Comparison of ENCODE assay signal across 45 mouse cellular contexts in the genomic region with DNA sequence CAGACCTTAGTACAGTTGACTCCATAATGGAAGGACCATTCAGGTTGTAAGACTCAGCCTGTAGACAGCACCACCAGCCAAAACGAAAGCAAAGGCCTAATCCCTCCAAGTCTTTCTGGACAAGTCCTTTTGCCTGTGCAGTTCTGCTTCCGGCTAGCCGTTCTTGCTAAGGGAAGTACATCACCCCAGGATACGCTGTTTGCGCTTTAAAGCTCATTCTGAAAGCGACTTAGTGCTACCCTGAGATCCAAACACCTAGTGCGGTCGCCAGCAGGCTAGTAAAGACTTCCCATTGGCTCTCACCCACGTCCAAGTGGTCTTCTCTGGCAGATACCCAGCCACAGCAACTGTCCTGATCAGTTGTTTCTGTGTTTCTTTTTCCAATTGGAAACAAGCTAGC. TPM values are rescaled to one million over a fixed set of nuclear protein-coding genes. Genes with fewer than 3 reads are reported as not detected.
"Had no signal": no experiment of that assay in that cellular context is flagged by ENCODE, and none has a peak within 500 bp of the region (broad histone marks: within the 10 kb centered on the region; RNA-seq: fewer than 3 reads in every experiment).

No protein-coding gene starts in this region.

- H3K27ac ChIP-seq: limb, embryonic 10.5 days; limb, embryonic 12.5 days; limb, embryonic 13.5 days; limb, embryonic 15.5 days; liver, embryonic 12.5 days; liver, embryonic 13.5 days; liver, embryonic 14.5 days; liver, embryonic 15.5 days; lung, embryonic 15.5 days; macrophage; midbrain, embryonic 10.5 days; midbrain, embryonic 12.5 days; midbrain, embryonic 13.5 days; midbrain, embryonic 15.5 days; neural tube, embryonic 12.5 days; neural tube, embryonic 13.5 days had no signal

- H3K9me3 ChIP-seq: limb, embryonic 10.5 days; limb, embryonic 12.5 days; limb, embryonic 13.5 days; limb, embryonic 15.5 days; liver, embryonic 12.5 days; liver, embryonic 13.5 days; liver, embryonic 15.5 days; lung, embryonic 15.5 days; midbrain, embryonic 10.5 days; midbrain, embryonic 12.5 days; midbrain, embryonic 13.5 days; midbrain, embryonic 15.5 days; neural tube, embryonic 12.5 days; neural tube, embryonic 13.5 days had no signal

- H3K4me1 ChIP-seq: limb, embryonic 12.5 days; liver, embryonic 15.5 days; lung, embryonic 15.5 days; midbrain, embryonic 12.5 days; midbrain, embryonic 15.5 days; neural tube, embryonic 12.5 days; neural tube, embryonic 13.5 days had no signal

- H3K4me3 ChIP-seq: limb, embryonic 10.5 days; limb, embryonic 12.5 days; limb, embryonic 13.5 days; limb, embryonic 15.5 days; liver, embryonic 12.5 days; liver, embryonic 13.5 days; liver, embryonic 15.5 days; lung, embryonic 15.5 days; megakaryocyte, embryonic 14.5 days; midbrain, embryonic 10.5 days; midbrain, embryonic 12.5 days; midbrain, embryonic 13.5 days; midbrain, embryonic 15.5 days; myocyte; neural tube, embryonic 12.5 days; neural tube, embryonic 13.5 days had no signal

- H3K27me3 ChIP-seq: limb, embryonic 12.5 days; limb, embryonic 13.5 days; limb, embryonic 15.5 days; liver, embryonic 12.5 days; liver, embryonic 13.5 days; liver, embryonic 15.5 days; lung, embryonic 15.5 days; megakaryocyte, embryonic 14.5 days; midbrain, embryonic 12.5 days; midbrain, embryonic 13.5 days; midbrain, embryonic 15.5 days; neural tube, embryonic 12.5 days; neural tube, embryonic 13.5 days had no signal

- H3K36me3 ChIP-seq: limb, embryonic 10.5 days; limb, embryonic 12.5 days; limb, embryonic 13.5 days; limb, embryonic 15.5 days; liver, embryonic 12.5 days; liver, embryonic 13.5 days; liver, embryonic 15.5 days; lung, embryonic 15.5 days; midbrain, embryonic 10.5 days; midbrain, embryonic 12.5 days; midbrain, embryonic 13.5 days; midbrain, embryonic 15.5 days; neural tube, embryonic 12.5 days; neural tube, embryonic 13.5 days had no signal

- DNase-seq: liver; liver, embryonic 13.5 days; liver, postnatal 0 days; lung, adult 18-20 months; lung, adult 2 months; lung, embryonic 14.5 days; lung, postnatal 10 days; lung, postnatal 14 days; lung, postnatal 36 days; lung, postnatal 4 days; midbrain, embryonic 14.5 days had no signal

RNA-seq across cellular contexts. Expression of gene Slc2a5, which starts 8.7 kb away (rescaled TPM):
- total RNA-seq: megakaryocyte progenitor cell, adult 5-6 weeks; megakaryocyte-erythroid progenitor cell, adult 5-6 weeks had no signal

RNA-seq across cellular contexts. Expression of gene Slc2a7, which starts 38.4 kb away (rescaled TPM):
- total RNA-seq: left cerebral cortex, postnatal 25 days; left cerebral cortex, postnatal 36 days; left cerebral cortex, postnatal 4 days; liver, adult 2 months; megakaryocyte, adult 5-6 weeks; megakaryocyte-erythroid progenitor cell, adult 5-6 weeks; midbrain, postnatal 0 days; monocyte, adult 5-6 weeks had no signal
- polyA plus RNA-seq: limb, embryonic 10.5 days; limb, embryonic 11.5 days; limb, embryonic 12.5 days; limb, embryonic 13.5 days; limb, embryonic 14.5 days; limb, embryonic 15.5 days; liver, adult 2 months; liver, embryonic 11.5 days; liver, embryonic 12.5 days; liver, embryonic 13.5 days; liver, postnatal 0 days; lung, adult 2 months; lung, embryonic 14.5 days; lung, embryonic 15.5 days; lung, embryonic 16.5 days; lung, postnatal 0 days; macrophage; midbrain, embryonic 10.5 days; midbrain, embryonic 11.5 days; midbrain, embryonic 12.5 days; midbrain, embryonic 13.5 days; midbrain, embryonic 14.5 days; midbrain, embryonic 15.5 days; midbrain, embryonic 16.5 days; midbrain, postnatal 0 days; myocyte; neural tube, embryonic 11.5 days; neural tube, embryonic 12.5 days; neural tube, embryonic 13.5 days had no signal
